Mouse (Mus musculus) kidney, postnatal 0 days (tissue): ENCODE results near the gene Myo9b. TPM values are rescaled to one million over a fixed set of nuclear protein-coding genes. Genes with fewer than 3 reads are reported as not detected.

Source experiments
- ATAC-seq: fragments of 200-750 bp; cut with Nextera tagmentation; replicated peaks from 2 replicates; pipeline ENCODE4 v1.8.0; 2017; ENCODE audit warnings: low read depth, moderate number of reproducible peaks, moderate TSS enrichment, moderate library complexity; ENCODE audit not compliant: low FRiP score
- DNase-seq: peaks from one replicate; pipeline ENCODE4 v3.0.0-alpha.2; 2016; ENCODE audit warnings: low spot score
- H3K27ac ChIP-seq: fragments of 300-500 bp; sonication (generic); 2 replicates; pipeline ENCODE4 v1.5.1; 2014; ENCODE audit warnings: mild to moderate bottlenecking
- H3K27me3 ChIP-seq: fragments of 300-500 bp; sonication (generic); 2 replicates; pipeline ENCODE4 v1.6.1; 2014; ENCODE audit warnings: low read length, mixed read lengths; ENCODE audit not compliant: insufficient read depth
- H3K36me3 ChIP-seq: fragments of 300-500 bp; sonication (generic); 2 replicates; pipeline ENCODE4 v1.6.1; 2014; ENCODE audit warnings: low read length, mixed read lengths; ENCODE audit not compliant: insufficient read depth
- H3K4me1 ChIP-seq: fragments of 300-500 bp; sonication (generic); replicated peaks from 2 replicates; pipeline ENCODE4 v1.6.1; 2014; ENCODE audit warnings: antibody characterized with exemption, low read length, mixed read lengths; ENCODE audit not compliant: insufficient read depth
- H3K4me2 ChIP-seq: fragments of 300-500 bp; sonication (generic); 2 replicates; pipeline ENCODE4 v1.6.1; 2014; ENCODE audit warnings: mild to moderate bottlenecking, low read length, moderate library complexity, mixed read lengths
- H3K4me3 ChIP-seq: fragments of 300-500 bp; sonication (generic); replicated peaks from 2 replicates; pipeline ENCODE4 v1.5.1; 2014; ENCODE audit warnings: low read depth, low read length
- H3K9ac ChIP-seq: fragments of 300-500 bp; sonication (generic); 2 replicates; pipeline ENCODE4 v1.6.1; 2014; ENCODE audit warnings: low read depth, low read length
- H3K9me3 ChIP-seq: fragments of 300-500 bp; sonication (generic); replicated peaks from 2 replicates; pipeline ENCODE4 v1.6.1; 2016; ENCODE audit warnings: low read length, inconsistent platforms, mixed read lengths
- CTCF ChIP-seq: IDR thresholded peaks from 2 replicates; pipeline ENCODE4 v1.5.1; 2016; ENCODE audit warnings: antibody characterized with exemption, low read depth, mild to moderate bottlenecking, moderate library complexity
- WGBS: fragments of 180-500 bp; shearing (Covaris S2); extraction: QIAGEN DNeasy Blood & Tissue Kit; methylation state at CpG from one replicate; pipeline ENCODE4 v1.1.7; 2014; 5-methylcytosine and 5-hydroxymethylcytosine counted together
- polyA plus RNA-seq: library from polyadenylated mRNA; unstranded; fragments of >200 nt; fragmentation: Nextera tagmentation; extraction: Ambion mirVana; gene quantifications from 2 replicates; pipeline ENCODE4 v1.2.1, GENCODE M21; 2015

The Myo9b gene
- polyA plus RNA-seq, 1 experiment from 2014 or later: 10.0 TPM

DNA sequence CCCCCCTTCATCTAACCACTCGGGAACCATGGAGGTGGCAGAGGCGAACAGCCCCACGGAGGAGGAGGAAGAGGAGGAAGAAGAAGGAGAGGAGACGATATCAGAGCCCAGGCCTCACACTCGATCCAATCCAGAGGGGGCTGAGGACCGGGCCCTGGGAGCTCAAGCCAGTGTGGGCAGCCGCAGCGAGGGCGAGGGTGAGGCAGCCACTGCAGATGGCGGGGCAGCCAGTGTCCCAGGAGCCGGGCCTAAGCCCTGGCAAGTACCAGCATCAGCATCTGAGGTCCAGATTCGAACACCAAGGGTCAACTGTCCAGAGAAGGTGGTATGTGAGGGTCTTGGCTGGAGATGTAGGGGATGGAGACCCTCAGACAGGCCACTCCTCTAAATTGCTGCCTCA is 125.2 kb downstream of the Myo9b start:
- peak overlapping the region; percentile 51 for H3K4me3 ChIP-seq
- H3K9me3 ChIP-seq: no peaks in the 10 kb centered on the region
- H3K4me1 ChIP-seq: peaks cover 5% of the 10 kb centered on the region; the same call in 1 of the 2 replicates
- H3K36me3 ChIP-seq: peaks cover 13% of the 10 kb centered on the region; the same call in 1 of the 2 replicates
- H3K4me2 ChIP-seq: peak overlapping the region; percentile 70
- DNase-seq: no peak
- no peak for TF ChIP-seq CTCF
- no peaks in the 10 kb centered on the region for H3K27me3 ChIP-seq
- 85% methylated on average over 12 of the region's 12 CpGs for WGBS
- H3K9ac ChIP-seq: no peak overlapping the region
- ATAC-seq: no peak
- no peak overlapping the region for H3K27ac ChIP-seq

GRCm38 (mm10) chr8:71400826-71401225 is 128.3 kb downstream of the Myo9b start:
- Histone ChIP-seq H3K36me3 (peaks cover 13% of the 10 kb centered on the region; the same call in 1 of the 2 replicates), H3K4me3 (no peak overlapping the region), H3K27ac (no peak overlapping the region), H3K4me2 (no peak overlapping the region), H3K4me1 (peaks cover 8% of the 10 kb centered on the region; the same call in 1 of the 2 replicates), H3K9ac (no peak overlapping the region), H3K9me3 (no peaks in the 10 kb centered on the region), H3K27me3 (no peaks in the 10 kb centered on the region)
- no peak for ATAC-seq
- WGBS: 93% methylated on average over 2 of the region's 2 CpGs
- no peak for DNase-seq
- no peak for TF ChIP-seq CTCF

GRCm38 (mm10) chr8:71401454-71401853 is 128.9 kb downstream of the Myo9b start:
- H3K36me3 ChIP-seq: peaks cover 13% of the 10 kb centered on the region; the same call in 1 of the 2 replicates
- DNase-seq: no peak
- H3K27ac ChIP-seq: no peak overlapping the region
- no peak for ATAC-seq
- TF ChIP-seq CTCF: 0 out of 2 replicates have a peak, but pooled peaks have one; percentile 1
- no peak overlapping the region for H3K9ac ChIP-seq
- no peak overlapping the region for H3K4me2 ChIP-seq
- H3K9me3 ChIP-seq: no peaks in the 10 kb centered on the region
- no peaks in the 10 kb centered on the region for H3K27me3 ChIP-seq
- H3K4me3 ChIP-seq: no peak overlapping the region
- H3K4me1 ChIP-seq: peaks cover 11% of the 10 kb centered on the region

DNA sequence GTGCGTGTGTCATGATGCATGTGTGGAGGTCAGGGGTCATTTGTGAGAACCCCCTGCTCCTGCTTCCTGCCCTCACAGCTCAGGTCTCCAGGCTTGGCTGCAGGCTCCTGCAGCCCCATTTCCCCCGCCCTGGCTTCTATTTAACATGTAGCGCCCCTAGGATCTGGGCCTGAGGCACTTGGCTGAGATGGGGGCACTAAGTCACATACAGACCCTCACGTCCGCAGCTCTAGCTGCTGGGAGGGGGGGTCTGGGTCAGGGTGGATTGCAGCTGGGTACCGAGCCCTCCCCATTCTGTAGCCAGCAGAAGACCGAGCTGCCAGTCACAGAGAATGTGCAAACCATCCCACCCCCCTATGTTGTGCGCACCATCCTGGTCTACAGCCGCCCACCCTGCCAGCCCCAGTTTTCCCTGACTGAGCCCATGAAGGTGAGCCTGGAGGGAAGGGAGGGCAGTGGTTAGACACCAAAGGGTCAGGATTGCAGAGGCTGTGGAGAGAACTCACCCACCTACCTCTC is 130.0 kb downstream of the Myo9b start:
- ATAC-seq: no peak
- WGBS: 85% methylated on average over 9 of the region's 9 CpGs
- Histone ChIP-seq H3K27me3 (no peaks in the 10 kb centered on the region), H3K4me1 (peaks cover 9% of the 10 kb centered on the region), H3K9me3 (no peaks in the 10 kb centered on the region), H3K27ac (no peak overlapping the region), H3K9ac (no peak overlapping the region), H3K4me2 (no peak overlapping the region), H3K4me3 (no peak overlapping the region), H3K36me3 (peaks cover 13% of the 10 kb centered on the region; the same call in 1 of the 2 replicates)
- TF ChIP-seq CTCF: no peak
- no peak for DNase-seq

- Histone ChIP-seq H3K4me1 (peaks cover 7% of the 10 kb centered on the region), H3K4me2 (no peak overlapping the region), H3K27me3 (no peaks in the 10 kb centered on the region), H3K9me3 (no peaks in the 10 kb centered on the region), H3K36me3 (peaks cover 11% of the 10 kb centered on the region; the same call in 1 of the 2 replicates), H3K9ac (no peak overlapping the region), H3K4me3 (no peak overlapping the region), H3K27ac (no peak overlapping the region)
- TF ChIP-seq CTCF: no peak
- ATAC-seq: no peak
- DNase-seq: no peak
- WGBS: 68% methylated on average over 6 of the region's 6 CpGs
These were observed 130.8 kb downstream of the Myo9b start for GRCm38 (mm10) chr8:71403107-71403885.

DNA sequence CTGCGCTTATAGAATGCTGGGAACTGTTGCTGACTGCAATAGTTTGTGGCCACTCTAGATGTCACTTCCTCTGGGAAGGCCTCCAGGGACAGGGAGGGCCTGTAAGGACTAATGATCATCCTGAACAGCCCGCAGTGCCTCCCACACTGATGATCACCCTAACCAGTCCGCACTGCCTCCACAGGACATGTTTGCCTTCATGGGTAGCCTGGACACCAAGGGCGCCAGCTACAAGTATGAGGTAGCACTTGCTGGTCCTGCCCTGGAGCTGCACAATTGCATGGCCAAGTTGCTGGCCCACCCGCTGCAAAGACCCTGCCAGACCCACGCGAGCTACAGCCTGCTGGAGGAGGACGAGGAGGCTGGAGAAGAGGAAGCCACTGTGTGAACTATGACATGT is 131.5 kb downstream of the Myo9b start:
- no peaks in the 10 kb centered on the region for H3K27me3 ChIP-seq
- H3K4me1 ChIP-seq: peaks cover 7% of the 10 kb centered on the region
- no peak overlapping the region for H3K27ac ChIP-seq
- no peak overlapping the region for H3K9ac ChIP-seq
- TF ChIP-seq CTCF: no peak
- H3K4me3 ChIP-seq: no peak overlapping the region
- no peak overlapping the region for H3K4me2 ChIP-seq
- 89% methylated on average over 8 of the region's 8 CpGs for WGBS
- no peak for DNase-seq
- ATAC-seq: no peak
- H3K36me3 ChIP-seq: peaks cover 9% of the 10 kb centered on the region; the same call in 1 of the 2 replicates
- H3K9me3 ChIP-seq: no peaks in the 10 kb centered on the region
